Mouse (Mus musculus): ENCODE measurements around the gene Bloc1s1. TPM values are rescaled to one million over a fixed set of nuclear protein-coding genes. Genes with fewer than 3 reads are reported as not detected.

The Bloc1s1 gene
- polyA plus RNA-seq, 1 experiment = 238 TPM

DNA sequence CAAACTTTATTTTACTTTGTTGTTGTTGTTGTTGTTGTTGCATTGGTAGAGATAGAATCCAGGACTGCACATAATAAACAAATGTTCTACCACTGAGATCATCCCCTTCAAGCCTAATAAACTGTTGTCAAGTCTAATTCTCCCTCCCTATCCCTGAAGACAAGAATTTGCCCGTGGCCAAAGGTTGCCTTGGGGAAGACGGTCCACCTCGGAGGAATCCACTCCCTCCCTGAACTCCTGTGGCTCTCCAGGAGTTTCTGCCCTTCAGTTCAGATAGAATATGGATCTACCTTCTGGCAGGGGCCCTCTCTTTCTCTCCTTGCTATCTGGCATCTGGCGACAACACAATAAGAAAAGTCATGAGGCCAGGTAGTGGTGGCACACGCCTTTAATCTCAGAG, 19.0 kb downstream of the Bloc1s1 start:
- H3K4me3 ChIP-seq = no peak overlapping the region
- H3K36me3 ChIP-seq (ENCODE audit: control insufficient read depth, insufficient read depth) = no peaks in the 10 kb centered on the region
- no peaks in the 10 kb centered on the region for H3K27me3 ChIP-seq (ENCODE audit: control insufficient read depth, insufficient read depth, insufficient read length)
- no peak overlapping the region for H3K4me2 ChIP-seq (ENCODE audit: low read depth)
- peaks cover 9% of the 10 kb centered on the region for H3K79me2 ChIP-seq (ENCODE audit: control insufficient read depth, insufficient read depth)
- no peak overlapping the region for H3ac ChIP-seq (ENCODE audit: control insufficient read depth, insufficient read length)
- TF ChIP-seq USF1 (IDR thresholded peaks at IDR 0.05; ENCODE audit: low read depth) (no peak), E2F4 (IDR thresholded peaks at IDR 0.05; ENCODE audit: insufficient read depth) (no peak), POLR2A (IDR thresholded peaks at IDR 0.05; ENCODE audit: insufficient read length, low read depth) (no peak), TCF12 (IDR thresholded peaks at IDR 0.05; ENCODE audit: insufficient read depth, poor library complexity, severe bottlenecking) (no peak), SRF (IDR thresholded peaks at IDR 0.05; ENCODE audit: control insufficient read depth, insufficient read length, low read depth) (no peak), MYOD1 (IDR thresholded peaks at IDR 0.05; ENCODE audit: control insufficient read depth in 1 of 3, insufficient read length in 2 of 3, low read depth in 2 of 3) (no peak)

DNA sequence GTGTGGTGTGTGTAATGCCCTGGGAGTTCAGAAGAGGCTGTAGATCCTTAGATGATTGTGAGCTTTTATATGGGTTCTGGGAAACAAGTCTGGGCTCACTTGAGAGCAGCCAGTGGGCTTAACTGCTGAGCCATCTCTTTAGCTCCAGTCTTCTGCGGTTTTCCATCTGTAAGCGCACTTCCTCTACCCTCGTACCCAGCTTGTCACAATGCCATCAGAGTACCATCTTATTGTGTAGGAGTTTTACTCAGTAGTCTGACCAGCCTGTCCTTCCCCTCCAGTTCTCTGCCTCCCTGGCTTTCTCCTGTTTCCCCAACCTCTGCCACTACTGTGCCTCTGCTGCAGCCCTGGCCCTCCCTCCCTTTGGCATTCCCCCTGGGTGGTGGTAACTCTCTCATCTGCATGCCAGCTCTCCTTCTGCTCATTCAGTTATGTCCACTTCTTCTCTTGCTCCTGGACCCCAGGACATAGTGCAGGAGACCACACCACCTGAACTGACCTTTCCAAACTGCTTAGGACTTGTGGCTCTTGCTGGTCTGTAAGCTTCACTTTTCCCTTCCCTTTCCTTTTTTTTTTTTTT, 21.3 kb downstream of the Bloc1s1 start:
- Histone ChIP-seq H3K36me3 (ENCODE audit: control insufficient read depth, insufficient read depth) (no peaks in the 10 kb centered on the region), H3ac (ENCODE audit: control insufficient read depth, insufficient read length) (no peak overlapping the region), H3K4me3 (no peak overlapping the region), H3K27me3 (ENCODE audit: control insufficient read depth, insufficient read depth, insufficient read length) (no peaks in the 10 kb centered on the region), H3K79me2 (ENCODE audit: control insufficient read depth, insufficient read depth) (no peaks in the 10 kb centered on the region), H3K4me2 (ENCODE audit: low read depth) (no peak overlapping the region)
- TF ChIP-seq USF1 (IDR thresholded peaks at IDR 0.05; ENCODE audit: low read depth) = no peak
- no peak for TF ChIP-seq CEBPB (IDR thresholded peaks at IDR 0.05; ENCODE audit: insufficient read depth, poor library complexity, severe bottlenecking)
- TF ChIP-seq REST (IDR thresholded peaks at IDR 0.05; ENCODE audit: insufficient read depth, insufficient read length) = no peak
- TF ChIP-seq SRF (IDR thresholded peaks at IDR 0.05; ENCODE audit: control insufficient read depth, insufficient read length, low read depth) = no peak
- TF ChIP-seq MAX (IDR thresholded peaks at IDR 0.05; ENCODE audit: low read depth) = no peak
- TF ChIP-seq MYOG (IDR thresholded peaks at IDR 0.05; ENCODE audit: control insufficient read depth in 1 of 3, insufficient read depth in 1 of 3, insufficient read length in 2 of 3, low read depth in 2 of 3) = no peak
- no peak for TF ChIP-seq POLR2AphosphoS2 (IDR thresholded peaks at IDR 0.05; ENCODE audit: insufficient read length, low read depth)
- no peak for TF ChIP-seq POLR2A (IDR thresholded peaks at IDR 0.05; ENCODE audit: insufficient read length, low read depth)
- no peak for TF ChIP-seq TCF3 (IDR thresholded peaks at IDR 0.05; ENCODE audit: insufficient read length, low read depth)
- TF ChIP-seq E2F4 (IDR thresholded peaks at IDR 0.05; ENCODE audit: insufficient read depth) = no peak
- TF ChIP-seq MYOD1 (IDR thresholded peaks at IDR 0.05; ENCODE audit: control insufficient read depth in 1 of 3, insufficient read length in 2 of 3, low read depth in 2 of 3) = no peak
- TF ChIP-seq TCF12 (IDR thresholded peaks at IDR 0.05; ENCODE audit: insufficient read depth, poor library complexity, severe bottlenecking) = no peak

DNA sequence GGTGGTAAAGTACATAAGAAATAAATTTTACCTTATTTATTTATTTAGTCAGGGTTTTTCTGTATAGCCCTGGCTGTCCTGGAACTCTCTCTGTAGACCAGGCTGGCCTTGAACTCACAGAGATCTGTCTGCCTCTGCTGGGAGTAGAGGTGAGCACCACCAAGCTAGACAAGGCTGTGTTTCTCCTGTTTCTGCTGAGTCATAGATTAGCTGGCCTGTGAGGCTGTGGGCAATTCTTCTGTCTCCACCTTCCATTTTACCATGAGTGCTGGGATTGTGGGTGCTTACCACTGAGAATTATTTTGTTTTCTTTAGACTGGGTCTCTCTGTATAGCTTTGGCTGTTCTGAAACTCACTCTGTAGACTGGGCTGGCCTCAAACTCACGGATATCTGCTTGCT, 22.4 kb downstream of the Bloc1s1 start:
- Histone ChIP-seq H3K79me2 (ENCODE audit: control insufficient read depth, insufficient read depth) (no peaks in the 10 kb centered on the region), H3K4me3 (no peak overlapping the region), H3K4me2 (ENCODE audit: low read depth) (no peak overlapping the region), H3ac (ENCODE audit: control insufficient read depth, insufficient read length) (no peak overlapping the region), H3K27me3 (ENCODE audit: control insufficient read depth, insufficient read depth, insufficient read length) (no peaks in the 10 kb centered on the region), H3K36me3 (ENCODE audit: control insufficient read depth, insufficient read depth) (no peaks in the 10 kb centered on the region)
- TF ChIP-seq SRF (IDR thresholded peaks at IDR 0.05; ENCODE audit: control insufficient read depth, insufficient read length, low read depth) (no peak), TCF3 (IDR thresholded peaks at IDR 0.05; ENCODE audit: insufficient read length, low read depth) (no peak), POLR2A (IDR thresholded peaks at IDR 0.05; ENCODE audit: insufficient read length, low read depth) (no peak), CEBPB (IDR thresholded peaks at IDR 0.05; ENCODE audit: insufficient read depth, poor library complexity, severe bottlenecking) (no peak), E2F4 (IDR thresholded peaks at IDR 0.05; ENCODE audit: insufficient read depth) (no peak), MYOD1 (IDR thresholded peaks at IDR 0.05; ENCODE audit: control insufficient read depth in 1 of 3, insufficient read length in 2 of 3, low read depth in 2 of 3) (no peak), MYOG (IDR thresholded peaks at IDR 0.05; ENCODE audit: control insufficient read depth in 1 of 3, insufficient read depth in 1 of 3, insufficient read length in 2 of 3, low read depth in 2 of 3) (no peak), USF1 (IDR thresholded peaks at IDR 0.05; ENCODE audit: low read depth) (no peak), TCF12 (IDR thresholded peaks at IDR 0.05; ENCODE audit: insufficient read depth, poor library complexity, severe bottlenecking) (no peak), POLR2AphosphoS2 (IDR thresholded peaks at IDR 0.05; ENCODE audit: insufficient read length, low read depth) (no peak), REST (IDR thresholded peaks at IDR 0.05; ENCODE audit: insufficient read depth, insufficient read length) (no peak), MAX (IDR thresholded peaks at IDR 0.05; ENCODE audit: low read depth) (no peak)

DNA sequence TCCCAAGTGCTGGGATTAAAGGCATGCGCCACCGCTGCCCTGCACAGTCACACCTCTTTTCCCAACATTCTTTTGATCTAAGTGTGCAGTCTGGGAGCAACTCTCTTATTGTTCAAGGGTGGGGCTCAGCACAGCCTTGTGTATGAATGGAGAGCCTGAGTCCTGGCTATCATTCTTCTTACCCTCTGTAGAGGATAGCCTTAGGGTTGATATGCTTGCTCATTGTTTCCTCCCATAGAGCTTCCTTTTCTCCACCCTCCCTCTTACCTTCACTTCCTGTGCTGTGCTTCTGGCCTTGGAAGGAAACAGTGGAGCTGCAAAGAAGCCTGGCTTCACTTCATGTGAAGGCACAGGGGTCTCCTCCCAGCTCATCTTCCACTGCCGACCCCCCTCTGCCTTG, 23.1 kb downstream of the Bloc1s1 start, which contains the start of gene Cd63:
Gene Cd63, plus strand, starts transcription at position 292 of the 400 bp plus-strand sequence.
- H3ac ChIP-seq (ENCODE audit: control insufficient read depth, insufficient read length) = no peak within 1 kb of the TSS
- H3K4me2 ChIP-seq (ENCODE audit: low read depth) = no peak within 1 kb of the TSS
- H3K4me3 ChIP-seq = no peak within 1 kb of the TSS
- H3K36me3 ChIP-seq (ENCODE audit: control insufficient read depth, insufficient read depth) = no peaks in the 10 kb centered on the region
- no peaks in the 10 kb centered on the region for H3K27me3 ChIP-seq (ENCODE audit: control insufficient read depth, insufficient read depth, insufficient read length)
- TF ChIP-seq MYOD1 (IDR thresholded peaks at IDR 0.05; ENCODE audit: control insufficient read depth in 1 of 3, insufficient read length in 2 of 3, low read depth in 2 of 3) (no peak), TCF3 (IDR thresholded peaks at IDR 0.05; ENCODE audit: insufficient read length, low read depth) (no peak), CEBPB (IDR thresholded peaks at IDR 0.05; ENCODE audit: insufficient read depth, poor library complexity, severe bottlenecking) (no peak), POLR2AphosphoS2 (IDR thresholded peaks at IDR 0.05; ENCODE audit: insufficient read length, low read depth) (no peak), TCF12 (IDR thresholded peaks at IDR 0.05; ENCODE audit: insufficient read depth, poor library complexity, severe bottlenecking) (no peak), REST (IDR thresholded peaks at IDR 0.05; ENCODE audit: insufficient read depth, insufficient read length) (no peak), USF1 (IDR thresholded peaks at IDR 0.05; ENCODE audit: low read depth) (no peak), E2F4 (IDR thresholded peaks at IDR 0.05; ENCODE audit: insufficient read depth) (no peak), MYOG (IDR thresholded peaks at IDR 0.05; ENCODE audit: control insufficient read depth in 1 of 3, insufficient read depth in 1 of 3, insufficient read length in 2 of 3, low read depth in 2 of 3) (no peak), SRF (IDR thresholded peaks at IDR 0.05; ENCODE audit: control insufficient read depth, insufficient read length, low read depth) (no peak), MAX (IDR thresholded peaks at IDR 0.05; ENCODE audit: low read depth) (no peak), POLR2A (IDR thresholded peaks at IDR 0.05; ENCODE audit: insufficient read length, low read depth) (no peak)
- no peaks in the 10 kb centered on the region for H3K79me2 ChIP-seq (ENCODE audit: control insufficient read depth, insufficient read depth)
